Mouse (Mus musculus) adrenal gland, adult 8-10 months (tissue): ENCODE results near the gene Cep41. TPM values are rescaled to one million over a fixed set of nuclear protein-coding genes. Genes with fewer than 3 reads are reported as not detected.

Experiments used
- DNase-seq: peaks from one replicate; pipeline ENCODE4 v3.0.0; 2022
- microRNA-seq, 2 experiments: library from miRNA; unstranded; fragments of <30 nt; microRNA quantifications; one replicate each; pipeline ENCODE4 v1.2.0; 2022
- total RNA-seq, 4 experiments: library from RNA; stranded (reverse); gene quantifications; 2 replicates each; pipeline ENCODE4 v1.2.4; 2022

Gene Cep41
- total RNA-seq, 4 experiments from 2014 or later, result 7.9 to 11.6 (median 8.6) TPM

DNA sequence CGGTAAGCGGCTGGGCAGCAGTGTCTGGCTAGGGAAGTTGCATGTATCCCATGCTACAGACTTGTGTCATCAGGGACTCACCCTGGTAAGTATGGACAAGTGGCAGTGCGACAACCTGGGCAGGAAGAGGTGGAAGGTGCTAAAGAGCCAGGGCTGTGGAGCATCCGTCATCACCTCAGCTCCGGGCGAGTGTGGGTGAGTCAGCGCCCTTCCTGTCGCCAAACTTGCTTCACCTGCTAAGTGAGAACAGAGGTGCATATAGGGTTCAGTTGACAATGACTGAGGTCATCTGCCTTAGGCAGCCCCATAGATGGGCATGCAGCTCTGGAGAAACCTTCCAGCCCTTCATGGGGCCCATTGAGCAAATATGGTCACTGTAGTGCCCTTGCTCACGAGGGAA is 68.8 kb downstream of the Cep41 start:
- DNase-seq, result no peak

GRCm38 (mm10) chr6:30621986-30622389 is 71.6 kb downstream of the Cep41 start:
- no peak for DNase-seq

DNA sequence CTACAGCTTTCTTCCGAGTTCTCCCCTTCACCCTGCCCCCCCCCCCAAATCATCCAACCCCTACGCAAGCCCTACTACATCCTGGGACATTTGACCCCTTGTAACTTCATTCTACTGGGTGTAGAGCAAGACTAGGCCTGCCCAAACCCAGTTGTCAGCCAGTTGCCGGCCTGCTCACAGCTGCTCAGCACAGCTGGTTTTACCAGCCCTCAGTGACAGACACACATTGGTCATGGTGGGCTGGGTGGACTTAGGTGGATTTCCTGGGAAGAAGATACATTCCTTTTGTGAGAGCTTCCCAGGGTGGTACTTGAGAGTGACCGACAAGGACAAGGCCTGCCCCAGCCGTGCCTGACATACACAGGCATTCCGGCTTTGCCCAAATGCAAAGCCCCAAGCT is 72.6 kb downstream of the Cep41 start:
- no peak for DNase-seq

DNA sequence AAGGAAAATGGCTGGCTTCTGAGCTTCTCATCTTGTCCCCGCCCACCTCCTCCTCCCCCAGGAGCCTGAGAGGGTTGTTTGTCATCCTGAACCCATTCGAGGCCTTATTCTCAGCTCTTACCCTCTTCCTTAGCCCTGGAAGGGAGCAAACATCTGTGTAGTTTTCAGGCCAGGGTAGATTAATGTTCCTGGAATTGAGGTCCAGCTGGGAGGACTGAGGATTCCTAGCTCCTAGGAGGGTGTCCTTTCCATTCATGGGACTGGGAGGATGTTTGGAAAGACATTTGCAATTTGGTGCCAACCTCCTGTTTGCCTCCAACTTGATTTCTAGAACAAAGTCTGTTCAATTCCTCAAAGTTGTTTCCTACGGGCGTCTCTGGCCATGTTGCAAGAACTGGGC is 73.0 kb downstream of the Cep41 start:
- no peak for DNase-seq

GRCm38 (mm10) chr6:30619606-30620005 is 73.9 kb downstream of the Cep41 start:
- no peak for DNase-seq

DNA sequence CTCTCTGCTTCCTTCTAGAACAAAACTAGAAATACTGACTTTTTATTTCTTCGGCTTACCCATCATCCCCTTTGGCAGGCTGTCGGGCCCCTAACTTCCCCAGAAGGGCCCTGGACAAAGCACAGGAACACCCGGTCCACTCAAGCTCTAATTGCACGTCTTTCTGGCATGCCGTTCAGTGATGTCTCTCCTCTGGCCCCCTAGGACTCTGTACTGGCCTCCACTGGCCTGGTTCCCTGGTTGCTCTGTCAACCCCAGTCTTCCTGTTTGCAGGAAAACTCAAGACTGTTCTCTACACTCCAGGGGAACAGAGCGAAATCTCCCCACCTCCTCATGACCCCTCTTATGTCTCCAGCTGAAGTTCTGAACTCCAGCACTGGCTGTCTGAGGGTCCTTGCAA is 74.8 kb downstream of the Cep41 start:
- DNase-seq, result no peak

DNA sequence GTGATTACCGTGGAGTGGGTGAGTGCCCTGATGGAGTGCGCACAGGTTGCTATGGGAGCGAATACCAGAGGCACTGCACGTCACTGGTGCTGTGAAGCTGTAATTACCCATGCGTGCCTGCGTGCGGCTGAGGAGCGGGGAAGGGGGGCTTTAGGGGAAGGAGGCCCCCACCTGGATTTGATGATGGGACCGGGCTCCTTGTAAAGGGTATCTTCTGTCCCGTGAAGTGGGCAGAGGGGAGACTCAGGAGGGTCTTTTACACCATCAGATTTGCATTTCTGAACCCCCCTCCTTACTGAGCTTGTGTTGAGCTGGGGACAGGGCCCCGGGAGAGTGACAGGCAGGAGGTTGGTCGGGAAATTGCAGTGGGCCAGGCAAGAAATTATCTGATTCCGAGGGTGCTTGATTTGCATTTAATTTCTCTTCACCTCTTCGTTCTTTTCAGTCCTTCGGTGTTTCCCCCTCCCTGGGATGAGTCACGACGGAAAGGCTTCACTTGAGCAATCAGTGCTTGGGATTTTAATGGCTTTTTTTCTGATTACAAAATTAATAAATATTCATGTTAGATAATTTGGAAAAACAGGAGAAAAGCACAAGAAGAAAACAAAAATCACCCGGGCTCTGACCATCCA is 75.5 kb downstream of the Cep41 start:
- DNase-seq, result peak; percentile 18

- peak; percentile 18 for DNase-seq
Measured at GRCm38 (mm10) chr6:30617020-30617958, 76.3 kb downstream of the Cep41 start.

DNA sequence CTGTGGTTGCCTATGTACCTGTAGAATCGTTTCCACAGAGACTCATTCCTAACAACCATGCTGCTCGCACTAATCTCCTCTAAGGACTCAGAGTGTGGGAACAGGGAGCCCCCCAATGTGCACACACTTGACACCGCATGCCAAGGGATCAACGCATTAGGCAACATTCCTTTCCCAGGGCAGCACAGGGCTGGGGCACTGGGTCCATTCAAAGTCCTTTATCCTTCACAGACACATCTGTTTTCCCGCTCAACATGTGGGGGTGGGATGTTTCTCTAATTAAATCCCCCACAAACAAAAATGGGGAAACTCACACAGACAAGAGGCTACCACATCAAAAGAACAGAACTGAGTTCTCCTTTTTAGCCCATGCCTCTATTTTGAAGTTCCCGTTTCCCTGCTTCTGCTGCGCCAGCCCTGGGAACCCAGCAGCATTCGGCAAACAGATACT is 77.0 kb downstream of the Cep41 start:
- no peak for DNase-seq

DNA sequence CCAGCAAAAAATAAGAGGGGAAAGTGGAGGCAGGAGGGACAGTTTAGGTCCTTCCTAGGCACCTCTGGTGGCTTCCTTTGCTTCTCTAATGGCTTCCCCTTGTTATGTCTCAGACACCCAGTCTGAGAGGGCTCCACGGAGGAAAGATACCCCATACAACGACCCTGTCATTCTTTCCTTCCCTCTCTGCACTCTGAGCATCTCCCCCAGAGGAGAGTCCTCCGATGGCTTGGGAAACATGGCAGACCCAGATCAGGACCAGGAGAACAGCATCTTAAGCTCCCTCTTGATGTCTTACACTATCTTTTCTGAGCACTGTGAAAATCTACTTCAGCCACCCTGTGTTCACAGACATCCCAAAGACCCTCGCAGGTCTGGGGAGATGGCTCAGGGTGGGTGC is 77.8 kb downstream of the Cep41 start:
- no peak for DNase-seq

DNA sequence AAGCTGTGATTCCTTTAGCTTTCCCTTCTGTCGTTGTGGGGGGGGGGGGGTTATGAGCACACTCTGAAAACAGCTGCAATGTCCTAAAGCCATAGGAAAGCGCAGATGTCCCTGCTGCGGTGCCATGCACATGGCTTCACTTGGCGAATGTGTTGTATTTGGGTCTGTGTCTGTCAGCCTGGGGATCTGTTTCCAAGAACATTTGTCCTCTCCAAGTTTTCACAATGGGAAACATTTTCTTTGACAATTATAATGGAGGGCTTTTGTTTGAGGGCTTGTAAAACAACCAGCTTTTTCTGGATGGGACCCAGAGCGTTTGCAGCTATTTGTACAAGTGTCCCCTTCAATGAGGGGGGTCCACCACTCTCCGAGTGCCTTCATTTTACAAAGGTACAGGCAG is 79.3 kb downstream of the Cep41 start:
- DNase-seq, result no peak

GRCm38 (mm10) chr6:30611212-30611611 is 82.3 kb downstream of the Cep41 start:
- no peak for DNase-seq

- no peak for DNase-seq
Measured at GRCm38 (mm10) chr6:30610710-30611109, 82.8 kb downstream of the Cep41 start, which contains the start of gene Cpa5. Cpa5 (plus strand) TSS chr6:30611010.

- no peak for DNase-seq
Measured at GRCm38 (mm10) chr6:30605672-30606071, 87.9 kb downstream of the Cep41 start.

DNA sequence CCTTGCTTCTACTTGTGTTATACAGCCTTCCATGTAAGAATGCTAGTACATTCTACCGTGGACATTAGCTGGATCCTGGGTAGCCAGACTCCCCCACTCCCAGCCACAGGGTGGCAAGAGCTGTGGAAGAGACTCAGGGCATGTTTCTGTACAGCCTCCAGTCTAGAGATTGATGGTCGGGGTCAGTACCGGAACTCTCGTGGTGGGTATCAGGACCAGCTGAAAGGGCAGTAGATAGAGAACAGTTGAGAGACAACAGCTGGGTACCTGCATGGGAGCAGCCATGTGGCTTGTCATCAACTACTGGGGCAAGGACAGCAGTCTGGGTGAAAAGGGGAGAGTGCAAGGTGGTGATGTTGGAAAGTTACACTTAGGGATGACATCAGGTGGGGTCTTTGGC is 88.4 kb downstream of the Cep41 start:
- no peak for DNase-seq

- no peak for DNase-seq
Measured at GRCm38 (mm10) chr6:30604342-30604867, 89.1 kb downstream of the Cep41 start.

Small RNA genes within 50 kb of the gene (microRNA-seq; reads per million reads assigned to microRNA genes)
- gene Mir335, result 2,045 to 3,112 reads per million in 2 experiments

Other genes with a start within 250 kb of the Cep41 start
- gene Tmem209, start 184.0 kb downstream of the Cep41 start, total RNA-seq, result 10 to 100 TPM; 24.4 to 32.6 (median 28.6) TPM
- under 1 TPM in 3 of 4 experiments, not detected in 1; 0.24 to 0.92 (median 0.35) TPM for gene Ssmem1, start 183.9 kb downstream of the Cep41 start, total RNA-seq
- gene Cpa2, start 152.2 kb downstream of the Cep41 start, total RNA-seq, result 1 to 10 TPM in 3 of 4 experiments, under 1 TPM in 1; 0.64 to 3.3 (median 1.0) TPM
- 1 to 10 TPM; 1.3 to 3.0 (median 2.0) TPM for gene Cpa4, start 125.4 kb downstream of the Cep41 start, total RNA-seq
- not detected for gene Cpa5, start 82.7 kb downstream of the Cep41 start, total RNA-seq
- gene Cpa1, start 54.5 kb downstream of the Cep41 start, total RNA-seq, result not detected
- 10 to 100 TPM; 39.2 to 81.6 (median 52.6) TPM for gene Mest, start 29.8 kb upstream of the Cep41 start, total RNA-seq
- gene Copg2, start 203.0 kb upstream of the Cep41 start, total RNA-seq, result 10 to 100 TPM; 80.0 to 99.4 (median 91.7) TPM
- gene Tsga13, start 221.8 kb upstream of the Cep41 start, total RNA-seq, result not detected